Mouse (Mus musculus) left cerebral cortex, postnatal 10 days (tissue): Measurements from ENCODE around the gene Rnf141. TPM values are rescaled to one million over a fixed set of nuclear protein-coding genes. Genes with fewer than 3 reads are reported as not detected.

ENCODE experiments used
- DNase-seq, 2 experiments: peaks; one replicate each; pipeline ENCODE4 v3.0.0; 2021 to 2022; ENCODE audit warnings: low spot score in 2 of 2, mixed read lengths in 1 of 2; ENCODE audit errors: extremely low spot score in 1 of 2
- intact Hi-C: fragments of 180-260 bp; cut with DNase I; formaldehyde crosslinking; loops from one replicate; pipeline ENCODE4 v1.15.1; 2025
- total RNA-seq, 2 experiments: library from RNA; stranded (reverse); gene quantifications; 2 replicates each; pipeline ENCODE4 v1.2.3; 2021

Rnf141 gene
- 10 to 100 TPM; 80.4 to 98.7 TPM for total RNA-seq

GRCm38 (mm10) chr7:110843916-110844874, at the start of gene Rnf141:
TSS of gene Rnf141 (minus strand) at chr7:110844457.
- DNase-seq = peak; percentile 90 to 96
- intact Hi-C loops = loop anchor here (10.0 kb wide), 1 partner anchor 171 kb away; no protein-coding TSS in a partner anchor

- intact Hi-C loops = no loop called here
- peak in 1 of 2 experiments; percentile 51 for DNase-seq
Measured at GRCm38 (mm10) chr7:110891501-110891986, 47.3 kb upstream of the Rnf141 start.

- DNase-seq = no peak
- intact Hi-C loops = no loop called here
Measured at GRCm38 (mm10) chr7:110881746-110882333, 37.6 kb upstream of the Rnf141 start.

GRCm38 (mm10) chr7:110878028-110878427, 33.8 kb upstream of the Rnf141 start:
- intact Hi-C loops = no loop called here
- DNase-seq = no peak

- no peak for DNase-seq
- intact Hi-C loops = no loop called here
Measured at GRCm38 (mm10) chr7:110876965-110877364, 32.7 kb upstream of the Rnf141 start.

GRCm38 (mm10) chr7:110868807-110869206, 24.6 kb upstream of the Rnf141 start:
- intact Hi-C loops = no loop called here
- no peak for DNase-seq

GRCm38 (mm10) chr7:110867116-110867515, 22.9 kb upstream of the Rnf141 start:
- intact Hi-C loops = no loop called here

GRCm38 (mm10) chr7:110866021-110866420, 21.8 kb upstream of the Rnf141 start:
- no peak for DNase-seq
- intact Hi-C loops = no loop called here

More at GRCm38 (mm10) chr7:110867116-110867515, 22.9 kb upstream of the Rnf141 start:
- DNase-seq = no peak

- DNase-seq = no peak
- intact Hi-C loops = no loop called here
Measured at GRCm38 (mm10) chr7:110865570-110865969, 21.3 kb upstream of the Rnf141 start.

- intact Hi-C loops = no loop called here
Measured at GRCm38 (mm10) chr7:110865038-110865437, 20.8 kb upstream of the Rnf141 start.

GRCm38 (mm10) chr7:110862751-110863289, 18.6 kb upstream of the Rnf141 start, which contains the start of gene Lyve1:
TSS of gene Lyve1 (minus strand) at chr7:110863239.
- intact Hi-C loops = no loop called here
- no peak for DNase-seq

More at GRCm38 (mm10) chr7:110865038-110865437, 20.8 kb upstream of the Rnf141 start:
- DNase-seq = no peak

GRCm38 (mm10) chr7:110860129-110860528, 15.9 kb upstream of the Rnf141 start:
- intact Hi-C loops = no loop called here
- no peak for DNase-seq

GRCm38 (mm10) chr7:110855604-110856003, 11.3 kb upstream of the Rnf141 start:
- no peak for DNase-seq
- intact Hi-C loops = no loop called here

GRCm38 (mm10) chr7:110854927-110855546, 10.8 kb upstream of the Rnf141 start:
- intact Hi-C loops = no loop called here
- no peak for DNase-seq

- peak in 1 of 2 experiments; percentile 25 for DNase-seq
- intact Hi-C loops = no loop called here
Measured at GRCm38 (mm10) chr7:110854519-110854918, 10.3 kb upstream of the Rnf141 start.

- DNase-seq = peak in 1 of 2 experiments; percentile 39
- intact Hi-C loops = no loop called here
Measured at GRCm38 (mm10) chr7:110853611-110854010, 9.4 kb upstream of the Rnf141 start.

GRCm38 (mm10) chr7:110851541-110852203, 7.4 kb upstream of the Rnf141 start:
- intact Hi-C loops = no loop called here
- no peak for DNase-seq

GRCm38 (mm10) chr7:110848371-110848770, 4.1 kb upstream of the Rnf141 start:
- DNase-seq = no peak
- intact Hi-C loops = loop anchor here (10.0 kb wide), 1 partner anchor 166 kb away; no protein-coding TSS in a partner anchor
